Mouse (Mus musculus) gastrocnemius, postnatal 14 days (tissue): ENCODE data around the gene M6pr. TPM values are rescaled to one million over a fixed set of nuclear protein-coding genes. Genes with fewer than 3 reads are reported as not detected.

ENCODE experiments used
- DNase-seq: peaks from one replicate; pipeline ENCODE4 v3.0.0; 2021; ENCODE audit warnings: mixed read lengths
- intact Hi-C: fragments of 180-260 bp; cut with DNase I; formaldehyde crosslinking; loops from one replicate; pipeline ENCODE4 v1.15.1; 2025; ENCODE audit warnings: low total_unique reads
- total RNA-seq, 2 experiments: library from RNA; stranded (reverse); gene quantifications; 2 replicates each; pipeline ENCODE4 v1.2.3; 2021

The M6pr gene
- total RNA-seq, 2 experiments from 2014 or later, result 22.7 to 26.6 TPM

GRCm38 (mm10) chr6:122296918-122297278, 11.6 kb upstream of the M6pr start:
- intact Hi-C loops, result no loop called here

GRCm38 (mm10) chr6:122297279-122298222, 11.0 kb upstream of the M6pr start:
- intact Hi-C loops, result no loop called here
- DNase-seq, result no peak

More at GRCm38 (mm10) chr6:122296918-122297278, 11.6 kb upstream of the M6pr start:
- no peak for DNase-seq

GRCm38 (mm10) chr6:122298223-122298609, 10.3 kb upstream of the M6pr start:
- intact Hi-C loops, result no loop called here
- DNase-seq, result no peak

- intact Hi-C loops, result no loop called here
- DNase-seq, result no peak
Measured at GRCm38 (mm10) chr6:122299621-122300133, 8.8 kb upstream of the M6pr start.

- no peak for DNase-seq
- intact Hi-C loops, result no loop called here
Measured at GRCm38 (mm10) chr6:122302121-122302520, 6.4 kb upstream of the M6pr start.

GRCm38 (mm10) chr6:122302661-122303060, 5.9 kb upstream of the M6pr start:
- intact Hi-C loops, result no loop called here
- DNase-seq, result no peak

GRCm38 (mm10) chr6:122303526-122303925, 5.0 kb upstream of the M6pr start:
- DNase-seq, result no peak

GRCm38 (mm10) chr6:122304355-122304754, 4.2 kb upstream of the M6pr start:
- DNase-seq, result peak; percentile 70
- intact Hi-C loops, result no loop called here

More at GRCm38 (mm10) chr6:122303526-122303925, 5.0 kb upstream of the M6pr start:
- intact Hi-C loops, result no loop called here

GRCm38 (mm10) chr6:122304790-122305555, 3.5 kb upstream of the M6pr start:
- no peak for DNase-seq
- intact Hi-C loops, result no loop called here

- no peak for DNase-seq
Measured at GRCm38 (mm10) chr6:122306707-122307106, 1.8 kb upstream of the M6pr start.

GRCm38 (mm10) chr6:122308136-122308504, 400 bp upstream of the M6pr start:
- intact Hi-C loops, result no loop called here
- no peak for DNase-seq

More at GRCm38 (mm10) chr6:122306707-122307106, 1.8 kb upstream of the M6pr start:
- intact Hi-C loops, result loop anchor here (2.0 kb wide), 1 partner anchor 48 kb away; no protein-coding TSS in a partner anchor

- intact Hi-C loops, result no loop called here
- no peak for DNase-seq
Measured at GRCm38 (mm10) chr6:122309446-122309960, 983 bp downstream of the M6pr start.

GRCm38 (mm10) chr6:122310187-122310820, 1.8 kb downstream of the M6pr start:
- no peak for DNase-seq
- intact Hi-C loops, result no loop called here

GRCm38 (mm10) chr6:122318726-122319125, 10.2 kb downstream of the M6pr start:
- DNase-seq, result no peak
- intact Hi-C loops, result no loop called here

GRCm38 (mm10) chr6:122325361-122325975, 16.9 kb downstream of the M6pr start:
- intact Hi-C loops, result no loop called here

GRCm38 (mm10) chr6:122333081-122333612, 24.6 kb downstream of the M6pr start:
- DNase-seq, result no peak
- intact Hi-C loops, result no loop called here

More at GRCm38 (mm10) chr6:122325361-122325975, 16.9 kb downstream of the M6pr start:
- no peak for DNase-seq

GRCm38 (mm10) chr6:122334786-122335340, 26.3 kb downstream of the M6pr start:
- no peak for DNase-seq
- intact Hi-C loops, result no loop called here

GRCm38 (mm10) chr6:122337546-122337945, 29.0 kb downstream of the M6pr start:
- intact Hi-C loops, result no loop called here
- no peak for DNase-seq
